Mouse (Mus musculus) frontal cortex, adult 2 months (tissue): ENCODE measurements around the gene Fuca1. TPM values are rescaled to one million over a fixed set of nuclear protein-coding genes. Genes with fewer than 3 reads are reported as not detected.

Experiments
- DNase-seq, 2 experiments: peaks; one replicate each; pipeline ENCODE4 v3.0.0; 2022; ENCODE audit warnings: low spot score in 1 of 2; ENCODE audit errors: extremely low spot score in 1 of 2
- polyA plus RNA-seq: library from polyadenylated mRNA; depleted of rRNA; stranded (reverse); fragments of >200 nt; gene quantifications from 2 replicates; pipeline ENCODE4 v1.2.3, GENCODE M21; 2012

Gene Fuca1
- polyA plus RNA-seq, 1 experiment: 40.4 TPM

DNA sequence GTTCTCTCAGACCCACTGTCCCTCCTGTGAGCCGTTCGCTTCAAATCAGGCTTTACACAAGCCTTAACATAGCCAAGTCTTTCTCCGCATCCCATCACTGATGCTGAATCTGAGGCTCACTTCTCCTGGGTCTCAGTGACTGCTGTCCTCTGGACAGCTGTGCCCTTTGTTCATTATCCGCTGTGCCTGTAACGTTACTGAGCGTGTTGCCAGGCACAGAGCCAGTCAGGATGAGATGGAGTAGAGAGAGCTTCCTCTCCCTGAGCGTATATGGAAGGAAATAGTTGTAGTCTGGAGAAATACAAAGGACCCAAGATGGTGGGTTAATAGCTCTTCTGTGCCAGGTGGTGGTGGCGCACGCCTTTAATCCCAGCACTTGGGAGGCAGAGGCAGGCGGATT lies 28.9 kb downstream of the Fuca1 start:
- DNase-seq: no peak

DNA sequence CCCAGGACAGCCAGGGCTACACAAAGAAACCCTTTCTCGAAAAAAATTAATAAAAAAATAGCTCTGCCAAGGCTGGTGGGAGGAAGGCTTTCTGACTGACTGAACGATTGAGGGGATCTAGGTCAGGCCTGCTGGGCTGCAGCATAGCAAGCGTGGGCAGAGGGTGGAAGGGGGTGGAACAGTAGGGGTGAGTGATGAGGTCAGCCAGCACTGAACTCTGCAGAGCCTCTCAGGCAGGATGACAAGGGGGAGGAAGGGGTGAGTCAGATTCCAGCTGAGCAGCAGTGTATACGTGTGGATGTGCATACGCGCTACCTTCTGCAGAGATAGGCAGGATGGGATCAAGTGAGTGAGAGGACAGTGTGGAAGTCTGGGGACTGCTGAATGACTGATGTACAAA lies 29.4 kb downstream of the Fuca1 start:
- no peak for DNase-seq

DNA sequence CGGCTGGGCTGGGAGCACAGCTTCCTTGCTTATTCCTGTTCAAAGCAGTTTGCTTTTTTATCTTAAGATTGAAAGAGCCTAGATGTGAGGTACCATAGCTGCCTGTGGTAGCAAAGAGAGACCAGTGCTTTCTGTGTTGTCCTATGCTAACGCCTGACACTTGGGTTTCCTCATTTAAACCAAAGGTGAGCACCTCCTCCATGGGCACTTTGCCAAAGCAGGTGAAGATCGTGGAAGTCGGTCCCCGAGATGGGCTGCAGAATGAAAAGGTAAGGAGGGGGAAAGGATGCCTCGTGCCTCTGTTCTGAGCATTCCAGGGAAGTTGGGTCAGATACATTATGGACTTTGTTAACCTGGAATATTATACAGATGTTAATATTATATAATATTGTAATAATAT lies 29.8 kb downstream of the Fuca1 start:
- no peak for DNase-seq

DNA sequence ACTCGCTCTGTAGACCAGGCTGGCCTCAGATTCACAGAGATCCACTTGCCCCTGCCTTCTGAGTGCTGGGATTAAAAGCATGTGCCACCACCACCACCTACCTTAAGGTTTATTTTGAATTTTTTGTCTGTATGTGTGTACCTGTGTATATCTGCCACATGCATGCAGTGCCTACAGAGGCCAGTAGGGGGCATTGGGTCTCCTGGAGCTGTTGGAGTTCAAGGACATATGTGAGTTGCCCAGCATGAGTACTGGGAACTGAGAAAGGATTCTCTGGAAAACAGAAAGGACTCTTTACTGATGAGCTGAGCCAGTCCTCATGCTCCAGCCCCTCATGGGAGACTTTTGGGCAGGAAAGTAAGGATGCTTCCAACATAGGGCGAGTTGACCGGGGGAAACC lies 31.0 kb downstream of the Fuca1 start:
- no peak for DNase-seq

DNA sequence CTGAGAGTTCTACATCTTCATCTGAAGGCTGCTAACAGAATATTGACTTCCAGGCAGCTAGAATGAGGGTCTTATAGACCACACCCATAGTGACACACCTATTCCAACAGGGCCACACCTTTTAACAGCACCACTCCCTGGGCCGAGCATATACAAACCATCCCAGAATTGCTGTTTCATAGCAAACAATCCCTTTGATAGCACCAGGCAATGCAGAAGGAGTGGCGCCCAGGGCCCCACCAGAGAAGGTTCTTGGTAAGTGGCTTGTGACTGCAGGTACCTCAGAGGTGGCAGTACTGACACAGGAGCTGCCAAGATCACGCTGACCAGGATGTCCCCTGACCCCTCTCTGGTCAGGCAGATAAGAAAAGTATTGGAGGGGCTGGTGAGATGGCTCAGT lies 32.6 kb downstream of the Fuca1 start:
- no peak for DNase-seq

DNA sequence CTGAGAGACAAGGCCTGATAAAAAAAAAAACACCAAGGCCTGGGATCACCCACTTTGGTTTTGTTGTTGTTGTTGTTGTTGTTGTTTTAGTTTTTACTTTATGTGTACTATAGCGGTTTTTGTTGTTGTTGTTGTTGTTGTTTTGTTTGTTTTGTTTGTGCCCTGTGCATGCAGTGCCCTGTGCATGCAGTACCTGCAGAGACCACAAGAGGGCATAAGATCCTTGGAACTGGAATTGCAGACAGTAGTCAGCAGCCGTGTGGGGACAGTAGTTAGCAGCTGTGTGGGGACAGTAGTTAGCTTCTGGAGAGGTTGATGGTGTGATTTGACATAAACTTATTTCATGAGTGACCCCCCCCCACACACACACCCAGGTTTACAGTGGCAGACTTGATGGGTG lies 33.7 kb downstream of the Fuca1 start:
- DNase-seq: peak in 1 of 2 experiments; percentile 86

DNA sequence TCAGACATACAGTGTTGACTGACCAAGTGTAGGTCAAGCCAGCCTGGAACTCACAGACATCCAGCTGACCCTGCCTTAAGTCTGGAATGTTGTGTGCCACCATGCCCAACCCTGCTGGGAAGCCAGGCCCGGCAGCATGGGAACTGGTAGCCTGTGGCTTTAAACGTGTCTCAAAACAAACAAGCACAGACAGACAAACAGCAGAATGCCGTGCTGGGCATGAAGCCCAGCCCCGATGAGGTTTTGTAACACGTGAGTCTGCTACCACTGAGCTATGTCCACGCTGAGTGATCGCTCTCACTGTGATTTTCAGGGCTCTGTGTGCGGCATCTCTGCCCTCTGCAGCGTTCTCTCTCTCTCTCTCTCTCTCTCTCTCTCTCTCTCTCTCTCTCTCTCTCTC lies 35.4 kb downstream of the Fuca1 start:
- DNase-seq: no peak

DNA sequence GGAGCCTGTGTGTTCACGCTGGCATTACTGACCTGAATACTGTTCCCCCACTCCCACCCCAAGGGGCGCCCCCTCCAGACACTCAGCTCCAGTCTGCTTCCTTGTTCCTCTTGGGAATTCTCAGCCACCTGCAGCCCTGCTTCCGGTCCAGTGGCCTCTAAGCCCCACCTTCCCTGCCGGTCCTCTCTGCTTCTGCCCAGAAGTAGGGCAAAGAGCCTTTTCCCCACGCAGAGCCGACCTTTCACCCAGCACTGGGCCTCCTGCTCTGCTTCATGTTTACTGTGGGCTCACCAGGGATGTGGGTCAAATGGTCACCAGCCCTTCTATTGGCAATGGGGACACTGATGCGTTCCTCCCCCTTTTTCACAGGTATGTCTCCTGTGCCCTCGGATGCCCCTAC lies 37.8 kb downstream of the Fuca1 start:
- no peak for DNase-seq

DNA sequence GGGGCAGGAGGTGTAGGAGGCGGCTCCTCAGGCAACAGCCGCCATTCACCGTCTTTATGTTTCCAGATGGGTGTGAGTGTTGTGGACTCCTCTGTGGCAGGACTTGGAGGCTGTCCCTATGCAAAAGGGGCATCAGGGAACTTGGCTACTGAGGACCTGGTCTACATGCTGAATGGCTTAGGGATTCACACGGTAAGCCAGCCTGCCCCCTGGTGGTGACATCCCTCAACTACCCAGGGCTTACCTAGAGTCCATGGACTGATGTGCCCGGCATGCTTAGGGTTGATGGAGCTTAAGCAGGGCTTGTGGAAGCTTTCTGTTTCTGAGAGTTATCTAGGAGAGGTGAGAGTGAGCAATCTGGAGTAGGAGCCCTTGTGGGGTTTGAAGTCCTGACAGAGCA lies 40.2 kb downstream of the Fuca1 start:
- DNase-seq: peak in 1 of 2 experiments; percentile 88

DNA sequence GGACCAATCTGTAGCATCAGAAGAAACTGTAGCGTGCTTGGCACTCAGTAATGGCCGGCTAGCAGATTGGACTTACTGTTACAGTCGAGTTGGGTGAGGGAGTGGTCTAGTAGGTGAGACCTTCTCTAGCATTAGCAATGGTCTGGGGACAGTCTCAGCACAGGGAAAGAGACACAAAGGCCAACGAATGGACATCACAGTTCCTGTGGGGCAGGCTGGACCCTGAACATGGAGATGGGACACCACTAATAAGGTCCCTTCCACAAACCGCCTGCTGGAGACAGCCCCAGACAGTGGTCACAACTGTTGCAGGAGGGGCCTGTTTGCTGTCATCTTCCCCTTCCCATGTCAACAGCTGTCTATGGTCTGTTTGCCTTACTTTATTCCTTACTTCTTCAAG lies 41.2 kb downstream of the Fuca1 start:
- DNase-seq: no peak

DNA sequence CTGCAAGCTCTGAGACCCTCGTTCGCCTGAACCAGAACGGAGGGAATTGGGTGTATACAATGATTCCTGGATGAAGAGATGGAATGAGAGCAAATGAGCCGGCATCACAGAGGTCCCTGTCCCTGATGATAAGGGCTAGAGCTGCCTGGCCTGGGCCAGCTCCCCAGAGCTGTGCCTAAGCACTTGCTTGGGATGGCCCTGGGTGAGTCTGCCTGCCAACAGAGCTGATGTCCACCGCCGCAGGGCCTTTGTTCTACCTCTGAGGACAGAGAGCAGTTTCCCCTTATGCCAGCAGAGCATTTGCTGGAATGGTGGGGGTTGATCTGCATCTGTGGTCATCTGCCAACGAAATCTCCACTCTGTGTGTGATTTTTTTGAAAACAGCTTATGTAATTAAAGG lies 41.7 kb downstream of the Fuca1 start:
- no peak for DNase-seq

DNA sequence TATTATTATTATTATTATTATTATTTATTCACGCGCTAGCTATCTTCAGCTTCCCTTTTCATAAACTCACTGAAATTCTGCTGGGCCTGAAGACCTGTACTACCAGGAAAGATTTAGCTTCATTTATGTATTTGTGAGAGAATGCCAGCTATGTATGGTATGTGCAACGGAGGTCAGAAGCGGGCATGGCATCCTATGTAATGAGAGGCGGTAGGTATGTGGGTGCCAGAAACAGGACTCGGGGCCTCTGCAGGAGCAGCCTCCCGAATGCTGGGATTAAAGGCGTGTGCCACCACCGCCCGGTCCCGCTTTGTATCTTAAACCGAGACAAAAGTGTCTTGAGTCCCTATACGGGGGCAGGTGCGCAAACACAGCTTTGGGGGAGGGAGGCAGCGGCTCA lies 42.4 kb downstream of the Fuca1 start:
- DNase-seq: peak in 1 of 2 experiments; percentile 36

DNA sequence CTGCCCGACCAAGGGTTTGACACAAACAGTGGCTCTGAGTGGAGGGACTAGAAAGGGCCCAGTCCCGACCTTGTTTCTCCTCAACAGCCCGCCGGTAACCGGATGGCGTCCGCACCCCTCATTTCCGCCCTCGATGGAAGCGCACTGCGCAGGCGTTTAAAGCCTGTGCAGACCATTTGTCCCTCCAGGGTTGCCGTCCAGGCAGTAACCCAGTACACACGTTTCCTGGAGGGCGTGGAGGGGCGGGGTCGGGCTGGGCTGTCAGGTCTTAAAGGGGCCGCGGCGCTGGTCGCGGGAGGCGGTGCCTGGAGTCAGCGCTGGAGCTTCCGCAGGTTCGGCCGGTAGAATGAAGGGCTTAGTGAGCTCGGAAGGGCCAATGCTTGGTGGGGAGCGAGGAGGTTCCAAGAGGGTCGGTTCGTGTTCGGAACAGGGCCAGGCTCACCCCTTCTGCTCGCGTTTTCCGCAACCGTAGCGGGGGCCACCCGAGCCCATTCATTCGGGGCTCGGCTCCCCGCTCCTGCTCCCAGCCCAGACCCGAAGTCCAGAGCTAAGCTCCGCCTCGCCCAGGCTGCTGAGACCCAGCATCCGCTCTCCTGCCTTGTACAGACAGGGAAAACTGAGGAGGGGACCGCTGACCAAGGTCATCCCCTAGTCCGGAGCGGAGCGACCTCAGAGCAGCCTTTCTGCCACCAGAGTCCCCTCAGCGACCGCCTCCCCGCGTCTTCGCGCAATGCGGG lies 43.1 kb downstream of the Fuca1 start, which contains the start of gene Gale:
Gene Gale, plus strand, starts transcription at position 271 of the 737 bp plus-strand sequence.
- peak; percentile 87 to 96 for DNase-seq

DNA sequence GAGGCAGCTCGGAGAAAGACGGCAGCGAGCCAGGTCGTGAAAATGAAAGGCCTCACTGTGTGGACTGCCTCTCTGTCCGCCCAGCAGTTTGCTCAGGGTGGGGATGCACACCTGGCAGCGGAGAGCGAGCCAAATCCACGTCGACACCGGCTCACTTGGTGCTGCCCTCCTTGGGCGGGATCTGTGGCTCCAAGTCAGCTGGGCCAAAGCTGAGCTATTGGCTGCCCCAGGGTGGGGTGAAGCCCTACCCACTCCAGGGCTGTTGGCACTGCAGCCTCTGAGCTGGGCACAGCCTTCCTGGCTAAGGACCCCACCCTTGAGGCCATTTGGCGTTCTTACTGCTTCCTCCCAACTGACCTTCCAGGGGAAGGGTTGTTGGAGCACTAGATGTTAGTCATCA lies 43.9 kb downstream of the Fuca1 start:
- DNase-seq: peak in 1 of 2 experiments; percentile 53

DNA sequence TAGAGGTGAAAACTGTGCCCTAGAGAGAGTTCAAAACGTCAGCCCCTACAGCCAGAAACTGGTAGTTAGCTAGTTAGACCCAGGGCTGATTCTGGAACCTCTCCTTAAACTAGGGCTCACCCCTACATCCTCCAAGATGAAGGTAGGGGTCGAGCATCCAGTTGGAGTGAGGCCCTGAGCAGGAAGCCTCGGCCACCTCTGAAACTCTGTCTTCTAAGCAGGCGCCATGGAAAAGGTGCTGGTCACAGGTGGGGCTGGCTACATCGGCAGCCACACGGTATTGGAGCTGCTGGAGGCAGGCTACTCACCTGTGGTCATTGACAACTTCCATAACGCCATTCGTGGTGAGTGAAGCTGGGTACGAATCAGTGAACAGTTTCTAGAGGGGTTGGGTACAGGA lies 44.6 kb downstream of the Fuca1 start:
- no peak for DNase-seq

DNA sequence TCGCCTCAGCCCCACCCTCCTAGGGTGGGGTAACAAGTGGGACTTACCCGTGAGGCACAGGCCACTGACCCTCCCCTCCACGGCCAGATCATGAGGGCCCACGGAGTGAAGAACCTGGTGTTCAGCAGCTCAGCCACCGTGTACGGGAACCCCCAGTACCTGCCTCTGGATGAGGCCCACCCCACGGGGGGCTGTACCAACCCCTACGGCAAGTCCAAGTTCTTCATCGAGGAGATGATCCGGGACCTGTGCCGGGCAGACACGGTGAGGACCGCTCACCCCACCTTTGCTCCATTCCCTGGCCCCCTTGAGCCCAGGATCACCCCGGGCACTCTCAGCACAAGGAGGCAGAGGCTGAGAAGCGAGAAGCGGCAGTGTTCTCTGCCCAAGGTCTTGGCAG lies 45.7 kb downstream of the Fuca1 start:
- DNase-seq: no peak

DNA sequence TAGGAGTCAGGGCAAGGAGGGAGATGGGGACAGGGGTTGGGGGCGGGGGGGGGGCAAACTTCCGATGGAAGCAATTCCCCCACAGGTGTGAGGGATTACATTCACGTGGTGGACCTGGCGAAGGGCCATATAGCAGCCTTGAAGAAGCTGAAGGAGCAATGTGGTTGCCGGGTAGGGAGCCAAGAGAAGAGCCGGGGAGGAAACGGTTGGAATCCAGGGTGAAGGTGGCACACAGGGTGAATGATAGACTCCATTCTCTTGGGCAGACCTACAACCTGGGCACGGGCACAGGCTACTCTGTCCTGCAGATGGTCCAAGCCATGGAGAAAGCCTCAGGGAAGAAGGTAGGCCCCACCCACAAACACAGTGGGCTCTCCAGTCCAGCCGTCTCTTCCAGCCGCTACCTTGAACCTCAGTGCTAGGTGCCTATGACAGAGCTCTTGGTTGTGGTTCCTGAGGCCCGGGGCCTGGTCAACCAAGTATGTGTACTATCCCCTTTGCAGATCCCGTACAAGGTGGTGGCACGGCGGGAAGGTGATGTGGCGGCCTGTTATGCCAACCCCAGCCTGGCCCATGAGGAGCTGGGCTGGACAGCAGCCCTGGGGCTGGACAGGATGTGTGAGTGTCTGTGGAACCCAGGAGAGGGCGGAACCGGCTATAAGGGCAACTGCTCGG lies 46.7 kb downstream of the Fuca1 start:
- no peak for DNase-seq

DNA sequence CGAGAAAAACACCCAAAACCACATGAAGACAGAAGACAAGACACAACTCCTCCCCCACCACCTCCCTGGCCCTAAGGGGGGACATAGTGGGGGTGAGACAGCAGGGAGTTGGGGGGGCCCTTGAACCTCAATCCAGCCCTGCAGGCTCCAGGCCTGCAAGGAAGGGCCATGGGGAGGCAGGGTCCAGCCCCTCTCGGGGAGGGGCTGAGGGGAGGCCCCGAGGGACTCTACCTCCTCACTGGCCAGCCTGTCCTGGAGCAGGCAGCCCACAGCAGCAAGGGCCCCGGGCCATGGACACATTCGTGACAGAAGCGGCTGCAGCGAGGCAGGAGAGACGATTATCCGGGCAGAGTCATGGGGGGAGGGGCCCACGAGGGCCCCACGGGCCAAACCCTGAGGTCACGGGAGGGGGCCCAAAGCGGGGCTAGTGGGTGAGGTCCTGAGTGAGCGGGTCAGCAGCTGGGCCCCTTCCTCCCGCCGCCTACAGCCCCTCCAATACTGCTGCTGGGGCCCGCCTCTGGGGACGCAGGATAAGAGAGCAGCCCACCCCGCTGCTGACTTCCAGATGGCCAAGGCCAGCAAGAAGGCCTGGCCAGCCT lies 47.8 kb downstream of the Fuca1 start:
- no peak for DNase-seq

DNA sequence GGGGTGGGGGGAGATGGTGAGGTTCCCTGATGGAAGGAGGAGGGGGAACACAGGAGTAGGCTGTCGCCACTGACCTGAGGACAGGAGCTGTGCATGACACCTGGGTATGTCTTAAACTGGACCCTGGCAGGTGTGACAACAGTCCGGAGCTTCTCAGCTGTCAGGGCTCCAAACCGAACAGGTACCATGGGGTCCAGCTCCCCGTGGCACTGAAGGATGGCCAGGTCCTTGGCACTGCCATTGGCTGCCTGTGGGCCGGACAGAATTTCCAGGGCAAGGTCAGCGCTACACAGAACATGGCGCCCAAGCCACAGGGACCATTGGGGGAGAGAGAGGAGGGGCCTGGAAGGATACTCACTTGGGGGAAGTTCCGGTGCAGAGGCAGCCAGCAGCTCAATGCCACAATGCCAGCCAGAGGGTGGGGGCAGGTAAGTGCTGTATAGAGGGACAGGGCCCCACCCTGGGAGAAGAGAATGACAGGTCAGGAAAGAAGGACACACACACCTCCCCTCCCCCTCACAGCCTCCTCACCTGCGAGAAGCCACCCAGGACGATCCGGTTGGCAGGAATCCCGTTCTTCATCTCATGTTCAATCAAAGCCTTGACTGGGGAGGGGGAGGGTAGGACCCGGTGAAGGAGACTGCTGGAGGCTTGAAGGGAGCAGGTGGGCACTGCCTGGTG lies 48.7 kb downstream of the Fuca1 start:
- DNase-seq: no peak

DNA sequence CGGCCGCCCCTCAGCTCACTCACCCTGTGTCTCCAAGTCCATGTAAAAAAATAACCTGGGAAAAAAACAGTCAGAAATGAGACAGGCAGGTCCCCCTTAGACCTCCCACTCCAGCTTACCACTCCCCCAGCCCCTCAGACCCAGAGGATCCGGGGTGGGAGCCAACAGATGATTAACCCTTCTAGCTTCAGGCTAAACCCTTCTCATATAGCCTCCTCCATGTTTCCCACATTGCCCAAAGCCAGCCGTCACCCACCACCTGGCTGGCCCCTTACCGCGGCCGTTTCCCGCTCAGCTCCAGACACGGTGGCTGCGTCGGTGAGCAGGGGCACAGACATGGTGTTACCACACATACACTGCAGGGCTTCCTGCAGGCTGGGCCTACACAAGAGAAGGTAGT lies 50.0 kb downstream of the Fuca1 start:
- no peak for DNase-seq

DNA sequence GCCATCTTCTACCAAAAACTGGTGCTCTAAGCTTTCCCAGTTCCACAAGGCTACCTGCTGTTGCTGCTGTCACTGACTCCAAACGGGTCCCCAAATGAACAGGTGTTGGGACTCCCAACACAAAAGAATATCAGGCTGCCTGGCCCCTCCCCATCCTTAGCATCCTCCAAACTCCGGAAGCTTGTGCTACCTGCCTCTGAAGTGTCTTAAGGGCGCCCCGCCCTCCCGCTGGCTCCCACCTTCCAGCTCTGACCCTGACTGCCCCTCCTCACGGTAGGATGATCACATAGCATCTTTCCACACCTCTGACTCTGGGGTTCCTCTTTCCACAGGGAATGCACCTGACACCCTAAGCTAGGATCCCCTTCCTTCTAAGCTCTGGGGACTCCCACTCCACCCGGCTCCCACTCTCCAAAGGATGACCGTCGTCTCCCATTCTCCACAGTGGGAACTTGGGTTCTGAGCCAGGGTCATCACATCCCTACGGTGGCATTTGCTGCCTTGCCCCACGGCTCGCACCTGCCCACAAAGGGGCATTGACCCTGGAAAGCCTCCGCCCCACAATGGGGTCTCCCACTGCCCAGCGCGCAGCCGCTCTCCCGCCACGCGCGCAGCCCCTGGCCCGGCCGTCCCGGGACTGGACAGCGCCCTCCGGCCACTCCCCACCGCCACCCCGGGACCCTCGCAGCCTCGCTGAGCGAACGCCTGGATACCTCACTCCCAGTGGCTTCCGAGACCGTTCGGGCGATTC lies 51.4 kb downstream of the Fuca1 start:
- no peak for DNase-seq
